Mouse (Mus musculus) left cerebral cortex, postnatal 10 days (tissue): ENCODE data around the gene Wwox. TPM values are rescaled to one million over a fixed set of nuclear protein-coding genes. Genes with fewer than 3 reads are reported as not detected.

Source experiments
- total RNA-seq, 2 experiments: library from RNA; stranded (reverse); gene quantifications; 2 replicates each; pipeline ENCODE4 v1.2.3; 2021

Wwox gene
- total RNA-seq, 2 experiments from 2014 or later = 12.5 to 13.4 TPM

Other genes with a start within 250 kb of the Wwox start
- 10 to 100 TPM; 63.8 to 70.8 TPM for gene Vat1l, start 234.0 kb upstream of the Wwox start, total RNA-seq
- not detected for gene Clec3a, start 21.6 kb upstream of the Wwox start, total RNA-seq